Mouse (Mus musculus): ENCODE data around the gene Gpr35. TPM values are rescaled to one million over a fixed set of nuclear protein-coding genes. Genes with fewer than 3 reads are reported as not detected.

The Gpr35 gene
- polyA plus RNA-seq, 1 experiment from 2014 or later: 0.29 TPM

- no peak overlapping the region for H3K4me2 ChIP-seq (ENCODE audit: low read length)
- no peaks in the 10 kb centered on the region for H3K27me3 ChIP-seq (replicated peaks; ENCODE audit: control insufficient read depth, insufficient read depth, low read length)
- H3K4me1 ChIP-seq (ENCODE audit: control insufficient read depth, insufficient read depth, low read length): no peaks in the 10 kb centered on the region
- H3K4me3 ChIP-seq (ENCODE audit: low read depth, low read length): no peak overlapping the region
- no peak for DNase-seq (ENCODE audit: low spot score)
- no peak overlapping the region for H3K9ac ChIP-seq (ENCODE audit: low read length)
- H3K27ac ChIP-seq (ENCODE audit: low read depth, low read length): no peak overlapping the region
- no peaks in the 10 kb centered on the region for H3K36me3 ChIP-seq (ENCODE audit: control insufficient read depth, insufficient read depth, low read length)
- WGBS: 93% methylated on average over 7 of the region's 7 CpGs
- no peaks in the 10 kb centered on the region for H3K9me3 ChIP-seq (replicated peaks; ENCODE audit: control insufficient read depth, low read length)
- no peak for ATAC-seq
Measured at GRCm38 (mm10) chr1:92971879-92972795, 21.5 kb downstream of the Gpr35 start.

- no peak overlapping the region for H3K4me2 ChIP-seq (ENCODE audit: low read length)
- ATAC-seq (no peak), DNase-seq (ENCODE audit: low spot score) (peak; percentile 62)
- H3K9me3 ChIP-seq (replicated peaks; ENCODE audit: control insufficient read depth, low read length): no peaks in the 10 kb centered on the region
- H3K36me3 ChIP-seq (ENCODE audit: control insufficient read depth, insufficient read depth, low read length): no peaks in the 10 kb centered on the region
- H3K27me3 ChIP-seq (replicated peaks; ENCODE audit: control insufficient read depth, insufficient read depth, low read length): no peaks in the 10 kb centered on the region
- no peak overlapping the region for H3K9ac ChIP-seq (ENCODE audit: low read length)
- no peak overlapping the region for H3K4me3 ChIP-seq (ENCODE audit: low read depth, low read length)
- WGBS: 79% methylated on average over 1 of the region's 1 CpGs
- H3K27ac ChIP-seq (ENCODE audit: low read depth, low read length): no peak overlapping the region
- H3K4me1 ChIP-seq (ENCODE audit: control insufficient read depth, insufficient read depth, low read length): no peaks in the 10 kb centered on the region
Measured at GRCm38 (mm10) chr1:92972854-92973253, 22.2 kb downstream of the Gpr35 start.

- no peaks in the 10 kb centered on the region for H3K4me1 ChIP-seq (ENCODE audit: control insufficient read depth, insufficient read depth, low read length)
- ATAC-seq (no peak), DNase-seq (ENCODE audit: low spot score) (no peak)
- no peak overlapping the region for H3K4me2 ChIP-seq (ENCODE audit: low read length)
- WGBS: 62% methylated on average over 6 of the region's 6 CpGs
- no peaks in the 10 kb centered on the region for H3K9me3 ChIP-seq (replicated peaks; ENCODE audit: control insufficient read depth, low read length)
- H3K36me3 ChIP-seq (ENCODE audit: control insufficient read depth, insufficient read depth, low read length): no peaks in the 10 kb centered on the region
- H3K27me3 ChIP-seq (replicated peaks; ENCODE audit: control insufficient read depth, insufficient read depth, low read length): no peaks in the 10 kb centered on the region
- H3K9ac ChIP-seq (ENCODE audit: low read length): no peak overlapping the region
- H3K4me3 ChIP-seq (ENCODE audit: low read depth, low read length): no peak overlapping the region
- no peak overlapping the region for H3K27ac ChIP-seq (ENCODE audit: low read depth, low read length)
Measured at GRCm38 (mm10) chr1:92976141-92976566, 25.5 kb downstream of the Gpr35 start.

GRCm38 (mm10) chr1:92978645-92979044 lies 28.0 kb downstream of the Gpr35 start:
- no peaks in the 10 kb centered on the region for H3K4me1 ChIP-seq (ENCODE audit: control insufficient read depth, insufficient read depth, low read length)
- H3K27ac ChIP-seq (ENCODE audit: low read depth, low read length): no peak overlapping the region
- H3K9me3 ChIP-seq (replicated peaks; ENCODE audit: control insufficient read depth, low read length): no peaks in the 10 kb centered on the region
- DNase-seq (ENCODE audit: low spot score) (no peak), ATAC-seq (no peak)
- H3K4me2 ChIP-seq (ENCODE audit: low read length): no peak overlapping the region
- H3K4me3 ChIP-seq (ENCODE audit: low read depth, low read length): no peak overlapping the region
- no peaks in the 10 kb centered on the region for H3K36me3 ChIP-seq (ENCODE audit: control insufficient read depth, insufficient read depth, low read length)
- 48% methylated on average over 7 of the region's 7 CpGs for whole genome bisulfite sequencing
- no peak overlapping the region for H3K9ac ChIP-seq (ENCODE audit: low read length)
- no peaks in the 10 kb centered on the region for H3K27me3 ChIP-seq (replicated peaks; ENCODE audit: control insufficient read depth, insufficient read depth, low read length)

GRCm38 (mm10) chr1:92979073-92979602 lies 28.5 kb downstream of the Gpr35 start:
- ATAC-seq: no peak
- H3K4me3 ChIP-seq (ENCODE audit: low read depth, low read length): no peak overlapping the region
- 29% methylated on average over 11 of the region's 11 CpGs for WGBS

GRCm38 (mm10) chr1:92981056-92981845 lies 30.6 kb downstream of the Gpr35 start:
- no peaks in the 10 kb centered on the region for H3K27me3 ChIP-seq (replicated peaks; ENCODE audit: control insufficient read depth, insufficient read depth, low read length)
- H3K4me1 ChIP-seq (ENCODE audit: control insufficient read depth, insufficient read depth, low read length): no peaks in the 10 kb centered on the region
- no peak overlapping the region for H3K4me2 ChIP-seq (ENCODE audit: low read length)
- DNase-seq (ENCODE audit: low spot score) (no peak), ATAC-seq (no peak)
- no peak overlapping the region for H3K4me3 ChIP-seq (ENCODE audit: low read depth, low read length)
- H3K27ac ChIP-seq (ENCODE audit: low read depth, low read length): no peak overlapping the region
- 89% methylated on average over 7 of the region's 7 CpGs for WGBS
- H3K9ac ChIP-seq (ENCODE audit: low read length): no peak overlapping the region
- H3K9me3 ChIP-seq (replicated peaks; ENCODE audit: control insufficient read depth, low read length): no peaks in the 10 kb centered on the region
- no peaks in the 10 kb centered on the region for H3K36me3 ChIP-seq (ENCODE audit: control insufficient read depth, insufficient read depth, low read length)

More at GRCm38 (mm10) chr1:92979073-92979602, 28.5 kb downstream of the Gpr35 start:
- DNase-seq (ENCODE audit: low spot score): no peak
- Histone ChIP-seq H3K36me3 (ENCODE audit: control insufficient read depth, insufficient read depth, low read length) (no peaks in the 10 kb centered on the region), H3K4me2 (ENCODE audit: low read length) (no peak overlapping the region), H3K27me3 (replicated peaks; ENCODE audit: control insufficient read depth, insufficient read depth, low read length) (no peaks in the 10 kb centered on the region), H3K9ac (ENCODE audit: low read length) (no peak overlapping the region), H3K27ac (ENCODE audit: low read depth, low read length) (no peak overlapping the region), H3K9me3 (replicated peaks; ENCODE audit: control insufficient read depth, low read length) (no peaks in the 10 kb centered on the region), H3K4me1 (ENCODE audit: control insufficient read depth, insufficient read depth, low read length) (no peaks in the 10 kb centered on the region)

GRCm38 (mm10) chr1:92982931-92983605 lies 32.4 kb downstream of the Gpr35 start:
- no peaks in the 10 kb centered on the region for H3K36me3 ChIP-seq (ENCODE audit: control insufficient read depth, insufficient read depth, low read length)

GRCm38 (mm10) chr1:92984999-92985398 lies 34.3 kb downstream of the Gpr35 start:
- Histone ChIP-seq H3K9me3 (replicated peaks; ENCODE audit: control insufficient read depth, low read length) (no peaks in the 10 kb centered on the region), H3K27ac (ENCODE audit: low read depth, low read length) (no peak overlapping the region), H3K4me3 (ENCODE audit: low read depth, low read length) (no peak overlapping the region), H3K4me2 (ENCODE audit: low read length) (no peak overlapping the region), H3K4me1 (ENCODE audit: control insufficient read depth, insufficient read depth, low read length) (no peaks in the 10 kb centered on the region), H3K27me3 (replicated peaks; ENCODE audit: control insufficient read depth, insufficient read depth, low read length) (no peaks in the 10 kb centered on the region), H3K9ac (ENCODE audit: low read length) (no peak overlapping the region), H3K36me3 (ENCODE audit: control insufficient read depth, insufficient read depth, low read length) (no peaks in the 10 kb centered on the region)
- 84% methylated on average over 5 of the region's 5 CpGs for WGBS
- no peak for ATAC-seq
- no peak for DNase-seq (ENCODE audit: low spot score)

More at GRCm38 (mm10) chr1:92982931-92983605, 32.4 kb downstream of the Gpr35 start:
- Histone ChIP-seq H3K4me1 (ENCODE audit: control insufficient read depth, insufficient read depth, low read length) (no peaks in the 10 kb centered on the region), H3K4me3 (ENCODE audit: low read depth, low read length) (no peak overlapping the region), H3K9me3 (replicated peaks; ENCODE audit: control insufficient read depth, low read length) (no peaks in the 10 kb centered on the region), H3K27me3 (replicated peaks; ENCODE audit: control insufficient read depth, insufficient read depth, low read length) (no peaks in the 10 kb centered on the region), H3K9ac (ENCODE audit: low read length) (no peak overlapping the region), H3K27ac (ENCODE audit: low read depth, low read length) (no peak overlapping the region), H3K4me2 (ENCODE audit: low read length) (no peak overlapping the region)
- ATAC-seq: no peak
- WGBS: 93% methylated on average over 17 of the region's 17 CpGs
- no peak for DNase-seq (ENCODE audit: low spot score)
